Mouse (Mus musculus) midbrain, embryonic 15.5 days (tissue): ENCODE results near the gene Vps50. TPM values are rescaled to one million over a fixed set of nuclear protein-coding genes. Genes with fewer than 3 reads are reported as not detected.
A peak's percentile ranks its signal among the peaks of the same experiment; 100 is the strongest.
"Not testable (repeated sequence)": the region's sequence is repeated elsewhere in the genome, so short reads cannot be mapped to it uniquely, and the experiment has no call there.

Experiments
- ATAC-seq: fragments of 200-750 bp; cut with Nextera tagmentation; replicated peaks from 2 replicates; pipeline ENCODE4 v1.8.0; 2017; ENCODE audit warnings: moderate TSS enrichment
- H3K27ac ChIP-seq: fragments of 300-500 bp; sonication (generic); 2 replicates; pipeline ENCODE4 v1.5.1; 2015; ENCODE audit warnings: mild to moderate bottlenecking, inconsistent platforms
- H3K27me3 ChIP-seq: fragments of 300-500 bp; sonication (generic); replicated peaks from 2 replicates; pipeline ENCODE4 v1.6.1; 2015; ENCODE audit warnings: inconsistent platforms
- H3K36me3 ChIP-seq: fragments of 300-500 bp; sonication (generic); replicated peaks from 2 replicates; pipeline ENCODE4 v1.6.1; 2015; ENCODE audit warnings: inconsistent platforms
- H3K4me1 ChIP-seq: fragments of 300-500 bp; sonication (generic); 2 replicates; pipeline ENCODE4 v1.6.1; 2015; ENCODE audit warnings: inconsistent platforms
- H3K4me2 ChIP-seq: fragments of 300-500 bp; sonication (generic); 2 replicates; pipeline ENCODE4 v1.6.1; 2015; ENCODE audit warnings: inconsistent platforms, mild to moderate bottlenecking, moderate library complexity
- H3K4me3 ChIP-seq: fragments of 300-500 bp; sonication (generic); 2 replicates; pipeline ENCODE4 v1.5.1; 2015; ENCODE audit warnings: mild to moderate bottlenecking, inconsistent platforms
- H3K9ac ChIP-seq: fragments of 300-500 bp; sonication (generic); 2 replicates; pipeline ENCODE4 v1.6.1; 2015; ENCODE audit warnings: mild to moderate bottlenecking, inconsistent platforms
- H3K9me3 ChIP-seq: fragments of 300-500 bp; sonication (generic); 2 replicates; pipeline ENCODE4 v1.6.1; 2016; ENCODE audit warnings: inconsistent platforms
- WGBS: fragments of 180-500 bp; shearing (Covaris S2); methylation state at CpG from one replicate; pipeline ENCODE4 v1.1.7; 2015; ENCODE audit warnings: mixed read lengths; 5-methylcytosine and 5-hydroxymethylcytosine counted together
- polyA plus RNA-seq: library from polyadenylated mRNA; unstranded; fragments of >200 nt; fragmentation: Nextera tagmentation; extraction: Ambion mirVana; gene quantifications from 2 replicates; pipeline ENCODE4 v1.2.1, GENCODE M21; 2015

Vps50 gene
- polyA plus RNA-seq, 1 experiment from 2014 or later = 54.5 TPM

GRCm38 (mm10) chr6:3543862-3544261 lies 45.7 kb downstream of the Vps50 start:
- no peaks in the 10 kb centered on the region for H3K4me1 ChIP-seq
- no peaks in the 10 kb centered on the region for H3K9me3 ChIP-seq
- WGBS = 85% methylated on average over 4 of the region's 4 CpGs

GRCm38 (mm10) chr6:3544970-3545369 lies 46.8 kb downstream of the Vps50 start:
- no peak overlapping the region for H3K27ac ChIP-seq
- H3K4me2 ChIP-seq = no peak overlapping the region
- no peaks in the 10 kb centered on the region for H3K36me3 ChIP-seq
- H3K9ac ChIP-seq = no peak overlapping the region
- no peak for ATAC-seq
- WGBS = 43% methylated on average over 1 of the region's 1 CpGs
- no peaks in the 10 kb centered on the region for H3K27me3 ChIP-seq
- H3K9me3 ChIP-seq = no peaks in the 10 kb centered on the region
- no peaks in the 10 kb centered on the region for H3K4me1 ChIP-seq
- H3K4me3 ChIP-seq = no peak overlapping the region

More at GRCm38 (mm10) chr6:3543862-3544261, 45.7 kb downstream of the Vps50 start:
- Histone ChIP-seq H3K4me2 (no peak overlapping the region), H3K27ac (no peak overlapping the region), H3K36me3 (no peaks in the 10 kb centered on the region), H3K27me3 (no peaks in the 10 kb centered on the region), H3K9ac (no peak overlapping the region), H3K4me3 (no peak overlapping the region)
- ATAC-seq = no peak

GRCm38 (mm10) chr6:3548959-3549358 lies 50.8 kb downstream of the Vps50 start:
- Histone ChIP-seq H3K9me3 (no peaks in the 10 kb centered on the region), H3K27me3 (no peaks in the 10 kb centered on the region), H3K27ac (no peak overlapping the region), H3K4me1 (no peaks in the 10 kb centered on the region), H3K4me2 (no peak overlapping the region), H3K4me3 (no peak overlapping the region), H3K9ac (no peak overlapping the region), H3K36me3 (no peaks in the 10 kb centered on the region)
- WGBS = 65% methylated on average over 3 of the region's 3 CpGs
- ATAC-seq = peak; percentile 58; the same call in 1 of the 2 replicates

GRCm38 (mm10) chr6:3549992-3550391 lies 51.8 kb downstream of the Vps50 start:
- Histone ChIP-seq H3K27ac (no peak overlapping the region), H3K9ac (no peak overlapping the region), H3K4me3 (no peak overlapping the region), H3K27me3 (no peaks in the 10 kb centered on the region), H3K4me1 (no peaks in the 10 kb centered on the region), H3K4me2 (no peak overlapping the region), H3K36me3 (no peaks in the 10 kb centered on the region), H3K9me3 (no peaks in the 10 kb centered on the region)
- 87% methylated on average over 1 of the region's 1 CpGs for WGBS
- ATAC-seq = no peak

- not testable (repeated sequence) for H3K27ac ChIP-seq, H3K27me3 ChIP-seq, ATAC-seq, H3K9ac ChIP-seq, H3K4me2 ChIP-seq, H3K9me3 ChIP-seq, H3K4me1 ChIP-seq, H3K4me3 ChIP-seq, H3K36me3 ChIP-seq
- WGBS = 88% methylated on average over 9 of the region's 9 CpGs
Measured at GRCm38 (mm10) chr6:3552681-3553080, 54.5 kb downstream of the Vps50 start.

GRCm38 (mm10) chr6:3557177-3557576 lies 59.0 kb downstream of the Vps50 start:
- H3K4me2 ChIP-seq = no peak overlapping the region
- no peak for ATAC-seq
- WGBS = 80% methylated on average over 4 of the region's 4 CpGs

GRCm38 (mm10) chr6:3560009-3560408 lies 61.8 kb downstream of the Vps50 start:
- Histone ChIP-seq H3K4me3 (no peak overlapping the region), H3K9me3 (no peaks in the 10 kb centered on the region), H3K27me3 (no peaks in the 10 kb centered on the region), H3K36me3 (no peaks in the 10 kb centered on the region; the same call in 1 of the 2 replicates), H3K9ac (no peak overlapping the region), H3K4me1 (no peaks in the 10 kb centered on the region), H3K27ac (no peak overlapping the region), H3K4me2 (no peak overlapping the region)
- 72% methylated on average over 5 of the region's 5 CpGs for WGBS
- no peak for ATAC-seq

More at GRCm38 (mm10) chr6:3557177-3557576, 59.0 kb downstream of the Vps50 start:
- Histone ChIP-seq H3K9me3 (no peaks in the 10 kb centered on the region), H3K36me3 (no peaks in the 10 kb centered on the region; the same call in 1 of the 2 replicates), H3K27ac (no peak overlapping the region), H3K27me3 (no peaks in the 10 kb centered on the region), H3K4me1 (no peaks in the 10 kb centered on the region), H3K9ac (no peak overlapping the region), H3K4me3 (no peak overlapping the region)

GRCm38 (mm10) chr6:3562301-3562700 lies 64.1 kb downstream of the Vps50 start:
- Histone ChIP-seq H3K9ac (no peak overlapping the region), H3K27ac (no peak overlapping the region)

GRCm38 (mm10) chr6:3564118-3564517 lies 65.9 kb downstream of the Vps50 start:
- not testable (repeated sequence) for H3K27me3 ChIP-seq, H3K36me3 ChIP-seq, H3K9ac ChIP-seq, H3K4me2 ChIP-seq, H3K9me3 ChIP-seq, ATAC-seq, H3K27ac ChIP-seq, H3K4me3 ChIP-seq, H3K4me1 ChIP-seq

More at GRCm38 (mm10) chr6:3562301-3562700, 64.1 kb downstream of the Vps50 start:
- no peaks in the 10 kb centered on the region for H3K9me3 ChIP-seq
- no peak overlapping the region for H3K4me2 ChIP-seq
- ATAC-seq = no peak
- H3K4me1 ChIP-seq = no peaks in the 10 kb centered on the region
- no peaks in the 10 kb centered on the region for H3K36me3 ChIP-seq
- H3K4me3 ChIP-seq = no peak overlapping the region
- H3K27me3 ChIP-seq = no peaks in the 10 kb centered on the region

- 85% methylated on average over 4 of the region's 4 CpGs for WGBS
- H3K4me2 ChIP-seq = no peak overlapping the region
- no peak overlapping the region for H3K9ac ChIP-seq
- H3K4me1 ChIP-seq = no peaks in the 10 kb centered on the region
- H3K9me3 ChIP-seq = no peaks in the 10 kb centered on the region
- no peaks in the 10 kb centered on the region for H3K27me3 ChIP-seq
- H3K36me3 ChIP-seq = no peaks in the 10 kb centered on the region
- no peak overlapping the region for H3K4me3 ChIP-seq
- no peak overlapping the region for H3K27ac ChIP-seq
- ATAC-seq = no peak
Measured at GRCm38 (mm10) chr6:3565005-3565404, 66.8 kb downstream of the Vps50 start.

- H3K27ac ChIP-seq = no peak overlapping the region
- H3K27me3 ChIP-seq = no peaks in the 10 kb centered on the region
- H3K9ac ChIP-seq = no peak overlapping the region
- no peak overlapping the region for H3K4me3 ChIP-seq
- no peaks in the 10 kb centered on the region for H3K36me3 ChIP-seq
- no peaks in the 10 kb centered on the region for H3K9me3 ChIP-seq
- no peak overlapping the region for H3K4me2 ChIP-seq
- ATAC-seq = no peak
- 88% methylated on average over 1 of the region's 1 CpGs for WGBS
- H3K4me1 ChIP-seq = no peaks in the 10 kb centered on the region
Measured at GRCm38 (mm10) chr6:3565667-3566066, 67.5 kb downstream of the Vps50 start.

GRCm38 (mm10) chr6:3567071-3567610 lies 69.0 kb downstream of the Vps50 start:
- Histone ChIP-seq H3K4me2 (no peak overlapping the region), H3K9me3 (no peaks in the 10 kb centered on the region), H3K4me1 (no peaks in the 10 kb centered on the region), H3K36me3 (no peaks in the 10 kb centered on the region; the same call in 1 of the 2 replicates), H3K27me3 (no peaks in the 10 kb centered on the region), H3K4me3 (no peak overlapping the region), H3K27ac (no peak overlapping the region), H3K9ac (no peak overlapping the region)
- no peak for ATAC-seq
- 94% methylated on average over 7 of the region's 7 CpGs for WGBS

GRCm38 (mm10) chr6:3572221-3572815 lies 74.1 kb downstream of the Vps50 start:
- H3K36me3 ChIP-seq = peaks cover 11% of the 10 kb centered on the region; the same call in 1 of the 2 replicates
- ATAC-seq = no peak
- H3K9ac ChIP-seq = no peak overlapping the region
- no peak overlapping the region for H3K4me2 ChIP-seq
- H3K4me1 ChIP-seq = no peaks in the 10 kb centered on the region
- WGBS = 86% methylated on average over 2 of the region's 2 CpGs
- no peaks in the 10 kb centered on the region for H3K9me3 ChIP-seq
- no peaks in the 10 kb centered on the region for H3K27me3 ChIP-seq
- no peak overlapping the region for H3K4me3 ChIP-seq
- no peak overlapping the region for H3K27ac ChIP-seq
